Mouse (Mus musculus) c-Kit-positive CD71-negative TER-119-negative erythroid progenitor cells, embryonic 14.5 days (primary cell): ENCODE data around the gene Olfr1245.
"Not testable (repeated sequence)": the region's sequence is repeated elsewhere in the genome, so short reads cannot be mapped to it uniquely, and the experiment has no call there.

Experiments used
- DNase-seq: peaks from one replicate; pipeline ENCODE4 v3.0.0-alpha.2; 2013; ENCODE audit warnings: low read depth

Gene Olfr1245

GRCm38 (mm10) chr2:89578347-89578746, at the start of gene Olfr1245:
Olfr1245 (minus strand) TSS chr2:89578447.
- DNase-seq: no peak

DNA sequence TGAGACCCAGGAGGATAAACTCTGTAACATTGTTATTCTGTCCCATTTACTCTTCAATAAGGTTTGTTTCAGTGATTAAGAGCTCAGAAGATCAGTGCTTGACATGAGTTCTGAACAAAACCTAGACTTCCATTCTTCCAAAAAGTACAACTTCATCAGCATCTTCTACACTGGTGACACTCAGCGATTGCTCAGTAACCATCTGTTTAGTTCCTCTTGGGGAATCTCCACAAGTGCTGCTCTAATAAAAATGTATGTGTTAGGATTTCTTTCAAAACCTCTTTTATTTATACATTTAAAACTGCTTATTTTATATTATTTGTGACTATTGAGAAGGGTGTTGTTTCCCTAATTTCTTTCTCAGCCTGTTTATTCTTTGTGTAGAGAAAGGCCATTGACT, 39.9 kb upstream of the Olfr1245 start, which contains the start of gene Olfr1248:
Olfr1248 (minus strand) TSS at position 101 of the 400 bp plus-strand sequence.
- not testable (repeated sequence) for DNase-seq

- DNase-seq: no peak
Observed at GRCm38 (mm10) chr2:89614030-89614429, 35.8 kb upstream of the Olfr1245 start, which contains the start of gene Olfr1247. Olfr1247 (minus strand) TSS chr2:89614130.

DNA sequence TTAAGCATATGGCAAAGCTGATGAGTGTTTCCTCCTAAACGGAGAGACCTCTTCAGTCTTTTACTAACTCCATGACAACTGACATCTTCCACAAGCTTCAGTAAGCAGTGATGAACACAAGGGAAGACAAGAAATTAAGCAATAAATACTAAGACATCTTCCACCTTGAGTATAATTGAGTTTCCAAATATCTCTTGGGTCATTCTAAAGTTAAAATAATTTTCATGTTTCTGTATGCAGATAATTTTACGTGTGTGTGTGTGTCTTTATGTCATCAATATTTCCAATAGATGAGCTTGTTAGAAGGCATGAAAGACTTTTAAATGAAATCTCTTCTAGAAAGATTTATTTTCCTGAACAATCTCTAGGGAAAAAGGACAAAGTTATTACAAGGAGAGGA, 14.8 kb upstream of the Olfr1245 start, which contains the start of gene Olfr1246:
Olfr1246 (minus strand) TSS at position 101 of the 400 bp plus-strand sequence.
- no peak for DNase-seq

DNA sequence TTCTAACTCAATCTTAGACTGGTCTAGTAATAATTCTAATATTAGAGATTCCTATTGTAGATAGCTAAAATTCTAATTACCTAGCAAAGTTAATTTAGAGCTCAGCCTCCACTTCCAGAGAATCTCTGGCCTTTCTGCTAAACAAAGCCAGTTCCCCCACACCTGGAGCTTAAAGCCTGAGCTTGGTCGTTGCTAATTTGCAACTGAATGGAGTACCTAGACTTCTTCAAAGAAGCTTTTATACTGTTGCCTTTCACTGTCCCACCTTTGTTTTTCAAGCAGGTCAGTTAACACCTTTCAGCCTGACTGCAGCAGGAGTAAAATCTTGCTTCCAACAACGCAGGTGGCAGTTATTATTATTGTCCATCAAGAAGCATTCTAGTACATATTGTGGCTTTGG, 15.5 kb downstream of the Olfr1245 start:
- not testable (repeated sequence) for DNase-seq

DNA sequence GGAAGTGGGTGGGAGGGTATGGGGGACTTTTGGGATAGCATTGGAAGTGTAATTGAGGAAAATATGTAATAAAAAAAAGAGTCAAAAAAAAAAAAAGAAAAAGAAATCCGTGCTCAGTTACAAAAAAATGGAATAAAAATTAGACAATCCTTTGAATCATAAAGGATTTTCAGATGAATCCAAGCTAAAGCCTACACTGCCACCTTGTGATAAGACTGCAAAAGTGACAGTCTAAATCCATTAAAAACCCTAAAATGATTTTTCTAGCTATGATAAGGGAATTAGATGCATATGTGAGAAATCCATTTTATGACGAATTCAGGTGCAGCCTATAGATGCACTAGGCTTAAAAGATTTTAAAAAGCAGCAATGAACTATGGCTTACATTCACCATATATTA, 33.7 kb downstream of the Olfr1245 start:
- DNase-seq: no peak

DNA sequence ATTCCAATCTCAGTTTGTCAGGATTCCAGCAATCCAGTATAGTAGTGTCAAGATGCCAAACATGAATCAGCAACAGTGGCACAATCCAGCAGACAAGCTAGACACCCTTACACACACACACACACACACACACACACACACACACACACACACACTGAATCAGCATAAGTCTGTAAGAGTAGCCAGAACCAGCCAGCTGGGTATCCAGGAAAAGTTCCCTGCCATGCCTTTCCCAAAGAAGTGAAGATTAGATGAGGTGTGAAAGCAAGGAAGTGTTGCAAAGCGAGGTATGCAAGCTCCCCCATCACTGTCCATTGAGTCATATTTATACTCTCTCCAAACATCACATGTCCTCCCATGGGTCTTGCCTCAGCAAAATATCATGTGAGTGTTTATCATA, 38.3 kb downstream of the Olfr1245 start:
- DNase-seq: no peak

- no peak for DNase-seq
Observed at GRCm38 (mm10) chr2:89531387-89531786, 46.9 kb downstream of the Olfr1245 start, which contains the start of gene Olfr1243. Olfr1243 (minus strand) TSS chr2:89531487.
